ENCODE assay signal across 7 mouse cellular contexts in genomic region chr17:44078631-44079350, GRCm38 (mm10). TPM values are rescaled to one million over a fixed set of nuclear protein-coding genes. Genes with fewer than 3 reads are reported as not detected.
DNase-seq lines count a peak whose midpoint lies in the region; ATAC-seq and TF ChIP-seq lines count a peak whose summit lies in the region.

TSS of gene Enpp5 (plus strand) at chr17:44078813.

- peak; percentile 97 for ATAC-seq in intestine, postnatal 0 days
- ATAC-seq in midbrain, embryonic 11.5 days (ENCODE audit: low FRiP score), result peak; percentile 95

- under 1% methylated on average over 31 of the region's 31 CpGs for WGBS in embryonic facial prominence, embryonic 10.5 days
- under 1% methylated on average over 31 of the region's 31 CpGs for WGBS in intestine, postnatal 0 days
- 1% methylated on average over 30 of the region's 31 CpGs for WGBS in midbrain, embryonic 11.5 days

- TF ChIP-seq CTCF in intestine, postnatal 0 days (IDR thresholded peaks at IDR 0.05; ENCODE audit: low read depth), result peak; percentile 18; the same call in 1 of the 2 replicates

- peaks cover 11% of the 10 kb centered on the region for H3K4me1 ChIP-seq in embryonic facial prominence, embryonic 10.5 days
- H3K4me1 ChIP-seq in intestine, postnatal 0 days (replicated peaks; ENCODE audit: control insufficient read depth, insufficient read depth, low read length), result 0 out of 2 replicates have a peak, but pooled peaks cover 8% of the 10 kb centered on the region
- H3K4me1 ChIP-seq in midbrain, embryonic 11.5 days (ENCODE audit: control insufficient read depth, insufficient read depth, low read length), result no peaks in the 10 kb centered on the region

- H3K27me3 ChIP-seq in embryonic facial prominence, embryonic 10.5 days (replicated peaks; ENCODE audit: low read depth, poor library complexity, severe bottlenecking), result peaks cover 12% of the 10 kb centered on the region
- no peaks in the 10 kb centered on the region for H3K27me3 ChIP-seq in intestine, postnatal 0 days (replicated peaks; ENCODE audit: control insufficient read depth, insufficient read depth, low read length)
- no peaks in the 10 kb centered on the region for H3K27me3 ChIP-seq in midbrain, embryonic 11.5 days (ENCODE audit: control insufficient read depth, insufficient read depth, low read length)

- H3K9ac ChIP-seq in intestine, postnatal 0 days (ENCODE audit: low read depth, low read length), result peak within 1 kb of the TSS; percentile 68
- H3K9ac ChIP-seq in midbrain, embryonic 11.5 days (ENCODE audit: low read length), result peak within 1 kb of the TSS; percentile 70

- H3K4me2 ChIP-seq in intestine, postnatal 0 days (replicated peaks; ENCODE audit: low read depth), result peak within 1 kb of the TSS; percentile 94
- peak within 1 kb of the TSS; percentile 83 for H3K4me2 ChIP-seq in midbrain, embryonic 11.5 days

- peak within 1 kb of the TSS; percentile 71 for H3K27ac ChIP-seq in embryonic facial prominence, embryonic 10.5 days (replicated peaks)
- H3K27ac ChIP-seq in intestine, postnatal 0 days (ENCODE audit: low read depth, low read length), result peak within 1 kb of the TSS; percentile 67; the same call in 1 of the 2 replicates
- no peak within 1 kb of the TSS for H3K27ac ChIP-seq in midbrain, embryonic 11.5 days (ENCODE audit: low read depth, low read length)

- peak; percentile 90 for DNase-seq in adrenal gland, postnatal 10 days
- peak; percentile 85 for DNase-seq in embryonic facial prominence, embryonic 10.5 days (ENCODE audit: low spot score)
- no peak for DNase-seq in gonadal fat pad, adult 2 months (ENCODE audit: low read depth)
- peak; percentile 90 for DNase-seq in left cerebral cortex, postnatal 36 days (ENCODE audit: low spot score in 2 of 2)
- peak; percentile 94 for DNase-seq in midbrain, embryonic 11.5 days (ENCODE audit: low spot score, missing footprints)
- peak; percentile 67 for DNase-seq in skeletal muscle tissue, adult 2 months (ENCODE audit: low read depth, low spot score)

- peak within 1 kb of the TSS; percentile 80 for H3K4me3 ChIP-seq in embryonic facial prominence, embryonic 10.5 days
- H3K4me3 ChIP-seq in intestine, postnatal 0 days (ENCODE audit: low read depth, low read length), result peak within 1 kb of the TSS; percentile 67
- H3K4me3 ChIP-seq in midbrain, embryonic 11.5 days (ENCODE audit: low read depth, low read length), result peak within 1 kb of the TSS; percentile 48

- no peaks in the 10 kb centered on the region for H3K9me3 ChIP-seq in embryonic facial prominence, embryonic 10.5 days
- no peaks in the 10 kb centered on the region for H3K9me3 ChIP-seq in intestine, postnatal 0 days (ENCODE audit: control insufficient read depth)
- H3K9me3 ChIP-seq in midbrain, embryonic 11.5 days (ENCODE audit: control insufficient read depth, low read length), result no peaks in the 10 kb centered on the region

- H3K36me3 ChIP-seq in embryonic facial prominence, embryonic 10.5 days (replicated peaks), result no peaks in the 10 kb centered on the region
- peaks cover 8% of the 10 kb centered on the region; the same call in 1 of the 2 replicates for H3K36me3 ChIP-seq in intestine, postnatal 0 days (ENCODE audit: control insufficient read depth, insufficient read depth)
- no peaks in the 10 kb centered on the region for H3K36me3 ChIP-seq in midbrain, embryonic 11.5 days (ENCODE audit: control insufficient read depth, insufficient read depth, low read length)

- intact Hi-C loops in left cerebral cortex, postnatal 36 days (cut with DNase I), result no loop called here

RNA-seq across cellular contexts. Expression of gene Enpp5, which starts in this region (rescaled TPM):
- total RNA-seq in adrenal gland, postnatal 10 days (2021), result 10 to 100 TPM; 20.7 to 25.3 TPM
- 6.1 and 6.5 TPM in 2 replicates for polyA plus RNA-seq in embryonic facial prominence, embryonic 10.5 days (2016; fragmentation: Nextera tagmentation; extraction: Ambion mirVana)
- 269 and 361 TPM in 2 replicates for polyA plus RNA-seq in gonadal fat pad, adult 2 months (2012; rRNA removed)
- polyA plus RNA-seq in intestine, postnatal 0 days (2015; fragmentation: Nextera tagmentation; extraction: Ambion mirVana), result 33.8 and 43.1 TPM in 2 replicates
- total RNA-seq in left cerebral cortex, postnatal 36 days (2021), result 100 to 1,000 TPM; 175 to 189 TPM
- 11.5 and 15.3 TPM in 2 replicates for polyA plus RNA-seq in midbrain, embryonic 11.5 days (2014; fragmentation: Nextera tagmentation; extraction: Ambion mirVana)

Comparison
In these comparisons a context has a peak if more than half of its experiments do, and no peak if none do; other contexts are left out.
1. RNA of gene Enpp5 (total RNA-seq): 175 to 189 TPM in left cerebral cortex, postnatal 36 days; 20.7 to 25.3 TPM in adrenal gland, postnatal 10 days; every median in the first group is over 4 times any median in the second.
2. Peak in every context shown above with its lines, with median percentiles within 50 percentile points of each other: H3K4me3 ChIP-seq.